Mouse (Mus musculus): ENCODE results near the gene Adamts13. TPM values are rescaled to one million over a fixed set of nuclear protein-coding genes. Genes with fewer than 3 reads are reported as not detected.

Gene Adamts13
- polyA plus RNA-seq, 1 experiment = not detected

DNA sequence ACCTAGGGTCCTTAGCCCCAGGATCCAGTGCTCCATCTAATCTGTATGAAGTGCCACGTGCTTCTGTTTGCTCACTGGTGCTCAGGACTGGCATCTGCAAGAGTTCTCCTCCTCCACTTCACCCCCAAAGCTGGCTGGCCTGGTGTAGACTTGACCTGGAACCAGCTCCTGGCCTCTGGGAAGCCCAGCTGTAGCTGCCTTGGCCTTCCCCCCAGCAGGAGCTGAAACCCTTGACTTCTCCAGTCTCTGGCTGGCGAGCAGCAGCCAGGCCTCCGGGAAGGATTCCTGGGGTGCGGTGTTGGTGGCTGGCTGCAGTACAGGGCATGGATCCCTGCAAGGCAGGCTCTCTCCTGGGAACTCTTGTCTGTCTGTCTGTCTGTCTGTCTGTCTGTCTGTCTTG is 71.0 kb downstream of the Adamts13 start:
- TF ChIP-seq GATA1 (IDR thresholded peaks at IDR 0.05; ENCODE audit: borderline replicate concordance, low read length) (no peak), FLI1 (IDR thresholded peaks at IDR 0.05; ENCODE audit: low read length) (no peak)
- H3K4me3 ChIP-seq (replicated peaks) = no peak overlapping the region
- no peaks in the 10 kb centered on the region for H3K9me3 ChIP-seq
- peaks cover 68% of the 10 kb centered on the region for H3K27me3 ChIP-seq (replicated peaks)
- no peaks in the 10 kb centered on the region for H3K36me3 ChIP-seq (replicated peaks; ENCODE audit: low read length)
- H3K4me1 ChIP-seq = peaks cover 8% of the 10 kb centered on the region; the same call in 1 of the 2 replicates

DNA sequence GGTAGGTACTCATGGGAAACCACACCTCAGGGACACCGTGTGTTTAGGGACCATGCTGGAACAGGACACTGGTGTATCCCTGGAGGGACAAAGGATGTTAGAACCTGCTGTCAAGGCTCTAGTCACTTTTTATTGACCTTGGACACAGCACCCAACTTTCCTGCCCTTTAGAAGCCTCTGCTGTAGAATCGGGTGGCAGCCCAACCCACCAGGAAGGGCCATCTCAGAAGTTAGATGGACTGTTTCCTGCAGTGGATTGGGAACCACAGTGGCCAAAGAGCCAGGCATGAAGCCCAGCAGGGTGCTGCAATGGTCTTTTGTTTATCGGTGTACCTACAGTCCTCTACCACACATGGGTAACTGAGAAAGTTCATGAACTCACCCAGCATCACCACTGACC is 71.4 kb downstream of the Adamts13 start:
- Histone ChIP-seq H3K27me3 (replicated peaks) (peaks cover 67% of the 10 kb centered on the region), H3K9me3 (no peaks in the 10 kb centered on the region)
- TF ChIP-seq GATA1 (IDR thresholded peaks at IDR 0.05; ENCODE audit: borderline replicate concordance, low read length) = no peak
- no peak for TF ChIP-seq FLI1 (IDR thresholded peaks at IDR 0.05; ENCODE audit: low read length)

DNA sequence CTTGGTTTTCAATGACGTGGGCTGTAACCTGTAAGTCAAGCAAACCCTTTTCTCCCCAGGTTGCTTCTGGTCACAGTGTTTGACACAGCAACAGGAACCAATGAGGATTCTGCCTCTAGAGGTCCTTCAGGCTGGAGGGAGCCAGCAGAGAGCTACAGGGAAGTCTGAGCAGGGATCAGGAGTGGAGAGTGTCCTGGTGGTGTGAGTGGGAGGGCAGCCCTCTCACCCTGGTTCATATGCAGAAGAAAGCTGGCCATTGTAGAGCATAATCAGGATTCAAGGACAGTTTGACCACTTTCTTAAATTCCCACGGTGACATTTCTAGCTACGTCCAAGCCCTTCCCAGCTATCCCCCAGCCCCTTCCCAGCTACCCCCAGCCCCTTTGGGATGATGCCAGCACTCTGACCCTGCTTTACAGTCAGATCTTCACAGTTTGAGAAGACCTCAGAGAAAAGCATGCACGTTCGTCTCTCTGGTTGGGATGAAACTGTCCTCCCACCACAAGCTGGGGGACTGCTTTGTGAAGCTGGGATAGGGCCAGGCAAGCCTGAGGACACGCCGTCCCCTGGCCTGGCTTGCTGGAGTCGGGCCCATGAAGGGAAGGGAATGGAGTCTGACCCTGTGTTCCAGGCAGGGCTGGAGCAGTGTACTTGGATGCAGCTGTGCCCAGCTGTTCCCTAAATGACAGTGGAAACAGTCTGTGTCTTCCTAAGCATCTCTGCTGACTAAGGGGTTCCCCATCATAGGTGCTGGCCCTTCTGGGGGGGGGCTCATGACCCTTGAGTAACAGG is 73.0 kb downstream of the Adamts13 start:
- Histone ChIP-seq H3K9me3 (no peaks in the 10 kb centered on the region), H3K4me1 (peaks cover 4% of the 10 kb centered on the region; the same call in 1 of the 2 replicates), H3K27me3 (replicated peaks) (peaks cover 59% of the 10 kb centered on the region), H3K36me3 (replicated peaks; ENCODE audit: low read length) (no peaks in the 10 kb centered on the region), H3K4me3 (replicated peaks) (no peak overlapping the region)
- TF ChIP-seq GATA1 (IDR thresholded peaks at IDR 0.05; ENCODE audit: borderline replicate concordance, low read length) = no peak
- no peak for TF ChIP-seq FLI1 (IDR thresholded peaks at IDR 0.05; ENCODE audit: low read length)

More for the DNA sequence above, 71.4 kb downstream of the Adamts13 start:
- Histone ChIP-seq H3K36me3 (replicated peaks; ENCODE audit: low read length) (no peaks in the 10 kb centered on the region), H3K4me1 (peaks cover 4% of the 10 kb centered on the region; the same call in 1 of the 2 replicates), H3K4me3 (replicated peaks) (no peak overlapping the region)

DNA sequence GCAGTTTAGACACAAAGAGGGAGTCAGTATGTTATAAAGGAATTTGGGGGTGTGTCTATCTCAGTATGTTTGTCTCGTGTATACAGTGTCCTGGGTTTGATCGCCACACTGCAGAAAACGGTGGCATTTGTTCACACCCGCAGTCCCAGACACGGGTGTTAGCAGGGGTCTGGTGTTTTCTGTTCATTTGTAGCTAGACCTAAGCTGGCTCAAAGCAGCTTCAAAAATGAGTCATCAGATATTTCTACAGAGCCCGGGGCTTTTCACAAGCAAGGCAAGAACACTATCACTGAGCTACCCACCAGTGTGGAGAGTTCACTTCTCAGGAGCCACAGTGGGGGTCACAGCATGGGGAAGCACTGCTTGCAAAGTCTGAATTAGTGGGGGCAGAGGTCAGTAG is 76.2 kb downstream of the Adamts13 start:
- TF ChIP-seq FLI1 (IDR thresholded peaks at IDR 0.05; ENCODE audit: low read length) (no peak), GATA1 (IDR thresholded peaks at IDR 0.05; ENCODE audit: borderline replicate concordance, low read length) (no peak)

DNA sequence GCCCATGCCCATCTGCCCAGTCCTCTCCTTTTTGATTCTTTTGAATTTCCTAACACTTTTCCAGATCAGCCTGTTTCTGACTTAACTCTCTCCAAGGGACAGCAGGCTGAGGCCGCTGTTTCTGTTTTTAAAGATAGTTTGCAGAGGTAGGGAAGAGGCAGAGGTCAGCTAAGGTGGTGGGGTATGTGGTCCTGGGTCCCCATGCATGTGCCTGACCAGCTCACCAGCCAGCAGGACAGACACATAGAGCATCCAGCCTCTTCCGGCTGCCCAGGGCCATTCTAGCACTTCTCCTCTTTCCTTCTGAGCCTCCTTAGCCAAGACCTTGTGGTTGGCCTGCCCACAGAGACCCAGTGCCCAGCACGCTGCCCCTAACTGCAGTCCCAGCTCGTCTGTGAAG is 85.0 kb downstream of the Adamts13 start:
- H3K36me3 ChIP-seq (replicated peaks; ENCODE audit: low read length) = no peaks in the 10 kb centered on the region
- no peaks in the 10 kb centered on the region; the same call in 1 of the 2 replicates for H3K4me1 ChIP-seq
- H3K27me3 ChIP-seq (replicated peaks) = peaks cover 65% of the 10 kb centered on the region
- H3K9me3 ChIP-seq = no peaks in the 10 kb centered on the region
- no peak overlapping the region for H3K4me3 ChIP-seq (replicated peaks)
- TF ChIP-seq GATA1 (IDR thresholded peaks at IDR 0.05; ENCODE audit: borderline replicate concordance, low read length) = no peak
- no peak for TF ChIP-seq FLI1 (IDR thresholded peaks at IDR 0.05; ENCODE audit: low read length)

More for the DNA sequence above, 76.2 kb downstream of the Adamts13 start:
- no peaks in the 10 kb centered on the region for H3K36me3 ChIP-seq (replicated peaks; ENCODE audit: low read length)
- no peaks in the 10 kb centered on the region; the same call in 1 of the 2 replicates for H3K4me1 ChIP-seq
- no peaks in the 10 kb centered on the region for H3K9me3 ChIP-seq
- no peak overlapping the region for H3K4me3 ChIP-seq (replicated peaks)
- H3K27me3 ChIP-seq (replicated peaks) = peaks cover 55% of the 10 kb centered on the region

DNA sequence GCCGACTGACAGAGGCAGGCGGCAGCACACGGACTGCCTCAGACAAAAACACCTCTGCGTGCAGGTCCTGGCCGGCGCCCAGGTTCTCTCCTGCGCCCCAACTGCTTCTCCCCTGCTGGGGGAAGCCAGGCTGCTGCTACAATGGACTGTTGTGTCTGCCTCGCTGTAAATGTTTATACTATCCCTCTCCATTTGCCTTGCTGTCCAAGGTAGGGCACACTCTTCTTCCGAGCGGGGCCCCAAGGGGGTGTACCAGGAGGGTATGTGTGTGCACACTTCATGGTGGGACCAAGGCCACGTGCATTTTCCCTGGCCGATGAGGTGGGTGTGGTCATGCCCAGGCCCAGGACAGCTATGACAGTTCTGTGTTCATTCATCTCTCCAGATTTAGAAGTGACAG is 85.5 kb downstream of the Adamts13 start:
- TF ChIP-seq GATA1 (IDR thresholded peaks at IDR 0.05; ENCODE audit: borderline replicate concordance, low read length) (no peak), FLI1 (IDR thresholded peaks at IDR 0.05; ENCODE audit: low read length) (no peak)

DNA sequence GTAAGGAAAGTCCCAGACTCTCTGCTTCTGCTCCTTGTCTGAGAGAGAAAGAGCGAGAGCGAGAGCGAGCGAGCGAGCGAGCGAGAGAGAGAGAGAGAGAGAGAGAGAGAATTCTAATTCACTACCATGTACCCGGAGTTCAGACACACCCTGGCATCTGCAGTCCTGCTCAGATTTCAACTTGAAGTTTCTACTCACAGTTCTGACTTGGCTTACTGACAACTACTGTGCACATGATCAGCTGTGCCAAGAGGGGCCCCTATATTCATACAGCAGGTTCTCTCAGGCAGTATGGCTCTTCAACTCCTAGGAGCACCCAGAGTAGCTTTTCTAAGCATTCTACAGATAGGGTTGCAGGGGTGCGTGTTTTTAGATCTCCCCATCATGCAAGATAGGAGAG is 86.0 kb downstream of the Adamts13 start:
- peaks cover 63% of the 10 kb centered on the region for H3K27me3 ChIP-seq (replicated peaks)

More for the DNA sequence above, 85.5 kb downstream of the Adamts13 start:
- Histone ChIP-seq H3K4me3 (replicated peaks) (no peak overlapping the region), H3K27me3 (replicated peaks) (peaks cover 65% of the 10 kb centered on the region), H3K9me3 (no peaks in the 10 kb centered on the region), H3K36me3 (replicated peaks; ENCODE audit: low read length) (no peaks in the 10 kb centered on the region), H3K4me1 (no peaks in the 10 kb centered on the region; the same call in 1 of the 2 replicates)

More for the DNA sequence above, 86.0 kb downstream of the Adamts13 start:
- Histone ChIP-seq H3K4me1 (no peaks in the 10 kb centered on the region; the same call in 1 of the 2 replicates), H3K36me3 (replicated peaks; ENCODE audit: low read length) (no peaks in the 10 kb centered on the region), H3K9me3 (no peaks in the 10 kb centered on the region), H3K4me3 (replicated peaks) (no peak overlapping the region)
- TF ChIP-seq GATA1 (IDR thresholded peaks at IDR 0.05; ENCODE audit: borderline replicate concordance, low read length) (no peak), FLI1 (IDR thresholded peaks at IDR 0.05; ENCODE audit: low read length) (no peak)

Other genes with a start within 250 kb of the Adamts13 start
- gene Abo, start 108.4 kb upstream of the Adamts13 start, polyA plus RNA-seq (2012; ENCODE audit: insufficient read depth, low replicate concordance) = not detected in 2 replicates
- gene Surf6, start 70.5 kb upstream of the Adamts13 start, polyA plus RNA-seq (2012; ENCODE audit: insufficient read depth, low replicate concordance) = 6.2 and 13.6 TPM in 2 replicates
- gene Med22, start 62.7 kb upstream of the Adamts13 start, polyA plus RNA-seq (2012; ENCODE audit: insufficient read depth, low replicate concordance) = 29.1 and 39.9 TPM in 2 replicates
- 873 and 5,014 TPM in 2 replicates for gene Rpl7a, start 62.7 kb upstream of the Adamts13 start, polyA plus RNA-seq (2012; ENCODE audit: insufficient read depth, low replicate concordance)
- 3.6 and 5.9 TPM in 2 replicates for gene Surf2, start 57.0 kb upstream of the Adamts13 start, polyA plus RNA-seq (2012; ENCODE audit: insufficient read depth, low replicate concordance)
- 14.4 and 22.6 TPM in 2 replicates for gene Surf1, start 56.9 kb upstream of the Adamts13 start, polyA plus RNA-seq (2012; ENCODE audit: insufficient read depth, low replicate concordance)
- 144 and 194 TPM in 2 replicates for gene Surf4, start 39.5 kb upstream of the Adamts13 start, polyA plus RNA-seq (2012; ENCODE audit: insufficient read depth, low replicate concordance)
- gene Stkld1, start 39.4 kb upstream of the Adamts13 start, polyA plus RNA-seq (2012; ENCODE audit: insufficient read depth, low replicate concordance) = 0.03 TPM in 1 of 2 replicates, not detected in the other
- gene Rexo4, start 9.0 kb upstream of the Adamts13 start, polyA plus RNA-seq (2012; ENCODE audit: insufficient read depth, low replicate concordance) = 35.7 TPM in 1 of 2 replicates, not detected in the other
- gene Cacfd1, start 36.5 kb downstream of the Adamts13 start, polyA plus RNA-seq (2012; ENCODE audit: insufficient read depth, low replicate concordance) = 7.0 and 8.3 TPM in 2 replicates
- 7.2 and 15.1 TPM in 2 replicates for gene Slc2a6, start 54.6 kb downstream of the Adamts13 start, polyA plus RNA-seq (2012; ENCODE audit: insufficient read depth, low replicate concordance)
- gene Mymk, start 98.8 kb downstream of the Adamts13 start, polyA plus RNA-seq (2012; ENCODE audit: insufficient read depth, low replicate concordance) = not detected in 2 replicates
- gene Adamtsl2, start 106.0 kb downstream of the Adamts13 start, polyA plus RNA-seq (2012; ENCODE audit: insufficient read depth, low replicate concordance) = not detected in 2 replicates
- gene Fam163b, start 169.1 kb downstream of the Adamts13 start, polyA plus RNA-seq (2012; ENCODE audit: insufficient read depth, low replicate concordance) = not detected in 2 replicates
- not detected in 2 replicates for gene Dbh, start 191.8 kb downstream of the Adamts13 start, polyA plus RNA-seq (2012; ENCODE audit: insufficient read depth, low replicate concordance)